9 mouse cellular contexts compared by ENCODE assay signal in the genomic region with DNA sequence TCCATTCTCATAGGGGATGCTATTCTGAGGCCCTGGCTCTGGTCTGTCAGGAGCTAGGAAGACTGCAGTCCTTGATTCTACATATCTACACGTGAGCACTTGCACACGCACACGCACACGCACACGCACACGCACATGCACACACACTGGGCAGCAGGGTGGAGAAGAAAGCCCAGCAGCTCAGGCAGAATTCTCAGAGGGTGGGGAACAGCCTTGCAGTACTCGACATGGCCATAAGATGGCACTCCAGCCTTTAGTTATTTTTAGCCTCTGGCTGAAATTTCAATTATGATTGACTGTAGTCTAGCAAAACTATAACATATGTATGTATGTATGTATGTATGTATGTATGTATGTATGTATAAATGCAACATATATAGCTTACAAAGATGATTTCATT. TPM values are rescaled to one million over a fixed set of nuclear protein-coding genes. Genes with fewer than 3 reads are reported as not detected.
DNase-seq lines count a peak whose midpoint lies in the region; ATAC-seq and TF ChIP-seq lines count a peak whose summit lies in the region.
"Had no signal": no experiment of that assay in that cellular context is flagged by ENCODE, and none has a peak within 500 bp of the region (broad histone marks: within the 10 kb centered on the region; RNA-seq: fewer than 3 reads in every experiment).

No protein-coding gene starts in this region.

- H3K4me2 ChIP-seq in hindbrain, embryonic 12.5 days (replicated peaks), result no peak overlapping the region
- no peak overlapping the region for H3K4me2 ChIP-seq in midbrain, embryonic 13.5 days (replicated peaks)
- H3K4me2 ChIP-seq: liver, embryonic 15.5 days had no signal

- H3K27me3 ChIP-seq in hindbrain, embryonic 10.5 days (ENCODE audit: insufficient read depth, poor library complexity, severe bottlenecking), result peaks cover 22% of the 10 kb centered on the region
- H3K27me3 ChIP-seq in hindbrain, embryonic 12.5 days, result peaks cover 14% of the 10 kb centered on the region
- no peaks in the 10 kb centered on the region for H3K27me3 ChIP-seq in MEL (ENCODE audit: control insufficient read depth in 1 of 2, insufficient read depth in 2 of 2, low read length in 2 of 2)
- peaks cover 12% of the 10 kb centered on the region for H3K27me3 ChIP-seq in midbrain, embryonic 13.5 days

- intact Hi-C loops in gastrocnemius, postnatal 14 days (cut with DNase I; ENCODE audit: low total_unique reads), result loop anchor here (5.0 to 10.0 kb wide), 3 partner anchors 658 to 940 kb away; no protein-coding TSS in a partner anchor

- no peak overlapping the region for H3K4me3 ChIP-seq in hindbrain, embryonic 10.5 days
- H3K4me3 ChIP-seq in hindbrain, embryonic 12.5 days, result no peak overlapping the region
- no peak overlapping the region for H3K4me3 ChIP-seq in MEL (ENCODE audit: control insufficient read depth in 1 of 2, insufficient read depth in 1 of 2, low read depth in 2 of 2, low read length in 2 of 2)
- H3K4me3 ChIP-seq in midbrain, embryonic 13.5 days (replicated peaks), result no peak overlapping the region
- H3K4me3 ChIP-seq: liver, embryonic 15.5 days had no signal

- no peaks in the 10 kb centered on the region for H3K79me2 ChIP-seq in MEL (ENCODE audit: control insufficient read depth, insufficient read depth, low read length, poor library complexity)

- DNase-seq in hindbrain, embryonic 10.5 days (ENCODE audit: low spot score), result peak; percentile 62
- DNase-seq in MEL (ENCODE audit: low read depth, low spot score), result peak; percentile 17
- peak; percentile 49 to 61 for DNase-seq in cerebellum, postnatal 36 days
- DNase-seq in gastrocnemius, postnatal 14 days, result peak; percentile 29
- peak; percentile 29 to 63 for DNase-seq in layer of hippocampus, postnatal 36 days
- DNase-seq in thymus, postnatal 4 days, result peak; percentile 63

- 19% methylated on average over 7 of the region's 7 CpGs for WGBS in hindbrain, embryonic 10.5 days
- WGBS in hindbrain, embryonic 12.5 days, result 18% methylated on average over 7 of the region's 7 CpGs
- WGBS in midbrain, embryonic 13.5 days, result 11% methylated on average over 7 of the region's 7 CpGs

- H3K36me3 ChIP-seq in hindbrain, embryonic 10.5 days, result no peaks in the 10 kb centered on the region
- no peaks in the 10 kb centered on the region for H3K36me3 ChIP-seq in hindbrain, embryonic 12.5 days
- no peaks in the 10 kb centered on the region for H3K36me3 ChIP-seq in MEL (ENCODE audit: control insufficient read depth in 1 of 2, insufficient read depth in 2 of 2, low read length in 2 of 2)
- no peaks in the 10 kb centered on the region for H3K36me3 ChIP-seq in midbrain, embryonic 13.5 days
- H3K36me3 ChIP-seq: liver, embryonic 15.5 days had no signal

- no peak overlapping the region for H3K27ac ChIP-seq in hindbrain, embryonic 10.5 days
- no peak overlapping the region for H3K27ac ChIP-seq in hindbrain, embryonic 12.5 days
- no peak overlapping the region for H3K27ac ChIP-seq in MEL (ENCODE audit: control insufficient read depth, low read depth, low read length)
- H3K27ac ChIP-seq in midbrain, embryonic 13.5 days, result no peak overlapping the region
- H3K27ac ChIP-seq: liver, embryonic 15.5 days had no signal

- H3K9me3 ChIP-seq in hindbrain, embryonic 10.5 days, result no peaks in the 10 kb centered on the region
- H3K9me3 ChIP-seq in hindbrain, embryonic 12.5 days (replicated peaks), result no peaks in the 10 kb centered on the region
- H3K9me3 ChIP-seq in MEL (replicated peaks; ENCODE audit: insufficient read depth, low read length), result no peaks in the 10 kb centered on the region
- H3K9me3 ChIP-seq in midbrain, embryonic 13.5 days, result no peaks in the 10 kb centered on the region
- H3K9me3 ChIP-seq: liver, embryonic 15.5 days had no signal

- no peak for TF ChIP-seq POLR2A in MEL (IDR thresholded peaks at IDR 0.05; ENCODE audit: control insufficient read depth in 1 of 2, insufficient read depth in 1 of 2, low read depth in 1 of 2, low read length in 2 of 2, poor library complexity in 1 of 2)

- no peak for TF ChIP-seq EP300 in MEL (IDR thresholded peaks at IDR 0.05; ENCODE audit: low read depth in 1 of 2, low read length in 2 of 2)

- peak; percentile 50 to 52 (median 51) for TF ChIP-seq CTCF in MEL (IDR thresholded peaks at IDR 0.05 in 2 of 3, conservative IDR thresholded peaks at IDR 0.05 in 1 of 3; ENCODE audit: control insufficient read depth in 1 of 3, insufficient read depth in 1 of 3, low read depth in 2 of 3, low read length in 3 of 3, poor library complexity in 1 of 3, severe bottlenecking in 1 of 3)

- peak; percentile 58 for TF ChIP-seq RAD21 in MEL (IDR thresholded peaks at IDR 0.05; ENCODE audit: low read depth, low read length)

- H3K9ac ChIP-seq in hindbrain, embryonic 12.5 days, result no peak overlapping the region
- no peak overlapping the region for H3K9ac ChIP-seq in MEL (ENCODE audit: control insufficient read depth, low read depth, low read length, poor library complexity, severe bottlenecking)
- H3K9ac ChIP-seq in midbrain, embryonic 13.5 days (replicated peaks), result no peak overlapping the region
- H3K9ac ChIP-seq: liver, embryonic 15.5 days had no signal

- peaks cover 14% of the 10 kb centered on the region for H3K4me1 ChIP-seq in hindbrain, embryonic 10.5 days (replicated peaks)
- peaks cover 12% of the 10 kb centered on the region for H3K4me1 ChIP-seq in hindbrain, embryonic 12.5 days
- no peaks in the 10 kb centered on the region for H3K4me1 ChIP-seq in MEL (ENCODE audit: control insufficient read depth in 1 of 2, insufficient read depth in 2 of 2, low read length in 2 of 2)
- H3K4me1 ChIP-seq in midbrain, embryonic 13.5 days (replicated peaks), result peaks cover 13% of the 10 kb centered on the region
- H3K4me1 ChIP-seq: liver, embryonic 15.5 days had no signal

- no peak for ATAC-seq in hindbrain, embryonic 12.5 days (ENCODE audit: low FRiP score)
- peak; percentile 43; the same call in 1 of the 2 replicates for ATAC-seq in midbrain, embryonic 13.5 days

TF ChIP-seq in MEL, 35 proteins besides CTCF, POLR2A, EP300 and RAD21:
- no peak for TF ChIP-seq CHD2 (IDR thresholded peaks at IDR 0.05; ENCODE audit: low read length)
- no peak for TF ChIP-seq POLR2AphosphoS5 (IDR thresholded peaks at IDR 0.05; ENCODE audit: borderline replicate concordance, low read depth, low read length)
- peak; percentile 36 for TF ChIP-seq SMC3 (IDR thresholded peaks at IDR 0.05; ENCODE audit: low read depth, low read length)

RNA-seq across cellular contexts. Expression of gene A730049H05Rik, which starts 31.5 kb away (rescaled TPM):
- polyA plus RNA-seq in hindbrain, embryonic 10.5 days (2016; fragmentation: Nextera tagmentation; extraction: Ambion mirVana), result 0.30 and 0.90 TPM in 2 replicates
- 0.18 and 0.40 TPM in 2 replicates for polyA plus RNA-seq in hindbrain, embryonic 12.5 days (2016; fragmentation: Nextera tagmentation; extraction: Ambion mirVana)
- total RNA-seq in MEL (2012; rRNA removed), result not detected in 2 replicates
- polyA plus RNA-seq in MEL (2012; ENCODE audit: insufficient read depth in 1 of 2, insufficient read length in 2 of 2, low read depth in 1 of 2, low replicate concordance in 2 of 2, missing spikeins in 1 of 2), result not detected
- not detected for total RNA-seq in gastrocnemius, postnatal 14 days (2021)
- under 1 TPM; 0.15 to 0.23 TPM for total RNA-seq in layer of hippocampus, postnatal 36 days (2021)
- polyA plus RNA-seq in midbrain, embryonic 13.5 days (2015; fragmentation: Nextera tagmentation; extraction: Ambion mirVana), result 0.40 and 0.52 TPM in 2 replicates
- polyA plus RNA-seq: liver, embryonic 15.5 days had no signal
